Mouse (Mus musculus) limb, embryonic 13.5 days (tissue): ENCODE measurements at regions not wholly inside any gene's neighbourhood (a gene's known extent, or its start where the extent isn't known, plus 50 kb on each side); places are given as distances from the start of the nearest gene placed in this dataset.

Experiments used
- ATAC-seq: fragments of 200-750 bp; cut with Nextera tagmentation; 2 replicates; pipeline ENCODE4 v1.8.0; 2017; ENCODE audit warnings: low read depth, moderate number of reproducible peaks, moderate TSS enrichment; ENCODE audit not compliant: low FRiP score
- H3K27ac ChIP-seq: fragments of 300-500 bp; sonication (generic); 2 replicates; pipeline ENCODE4 v1.5.1; 2015; ENCODE audit warnings: inconsistent platforms, mild to moderate bottlenecking, moderate library complexity
- H3K27me3 ChIP-seq: fragments of 300-500 bp; sonication (generic); 2 replicates; pipeline ENCODE4 v1.6.1; 2015; ENCODE audit warnings: mild to moderate bottlenecking, inconsistent platforms
- H3K36me3 ChIP-seq: fragments of 300-500 bp; sonication (generic); 2 replicates; pipeline ENCODE4 v1.6.1; 2015; ENCODE audit warnings: inconsistent platforms, mild to moderate bottlenecking, moderate library complexity
- H3K4me1 ChIP-seq: fragments of 300-500 bp; sonication (generic); 2 replicates; pipeline ENCODE4 v1.6.1; 2015; ENCODE audit warnings: inconsistent platforms
- H3K4me2 ChIP-seq: fragments of 300-500 bp; sonication (generic); replicated peaks from 2 replicates; pipeline ENCODE4 v1.6.1; 2015; ENCODE audit warnings: inconsistent platforms, mild to moderate bottlenecking, moderate library complexity
- H3K4me3 ChIP-seq: fragments of 300-500 bp; sonication (generic); 2 replicates; pipeline ENCODE4 v1.5.1; 2015; ENCODE audit warnings: moderate library complexity, mild to moderate bottlenecking, inconsistent platforms
- H3K9ac ChIP-seq: fragments of 300-500 bp; sonication (generic); 2 replicates; pipeline ENCODE4 v1.6.1; 2015; ENCODE audit warnings: mild to moderate bottlenecking, inconsistent platforms
- H3K9me3 ChIP-seq: fragments of 300-500 bp; sonication (generic); 2 replicates; pipeline ENCODE4 v1.6.1; 2016; ENCODE audit warnings: inconsistent platforms
- WGBS: fragments of 180-500 bp; shearing (Covaris S2); methylation state at CpG from one replicate; pipeline ENCODE4 v1.1.7; 2015; 5-methylcytosine and 5-hydroxymethylcytosine counted together

DNA sequence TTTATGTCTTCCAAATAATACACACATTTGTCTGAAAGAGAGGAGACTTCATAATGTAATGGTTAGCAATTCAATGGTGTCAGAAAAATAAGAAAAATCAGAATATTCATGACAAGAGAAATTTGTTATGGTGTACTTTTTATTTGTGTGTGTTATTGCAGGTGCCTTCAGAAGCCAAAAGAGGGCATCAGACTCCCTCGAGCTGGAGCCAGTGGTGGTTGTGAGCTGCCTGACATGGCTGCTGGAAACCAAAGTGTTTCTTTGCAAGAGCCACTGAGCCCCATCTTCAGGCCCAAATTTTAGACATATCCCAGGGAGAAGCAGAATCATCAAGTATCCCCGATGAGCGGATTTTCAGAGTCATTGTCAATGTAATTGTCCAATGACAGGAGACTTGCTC, 81.9 kb downstream of the Tm2d3 start:
- H3K4me3 ChIP-seq = no peak overlapping the region
- 79% methylated on average over 3 of the region's 3 CpGs for WGBS
- no peak overlapping the region for H3K9ac ChIP-seq
- H3K4me1 ChIP-seq = no peaks in the 10 kb centered on the region
- no peaks in the 10 kb centered on the region; the same call in 1 of the 2 replicates for H3K9me3 ChIP-seq
- no peak for ATAC-seq
- H3K4me2 ChIP-seq = no peak overlapping the region
- H3K36me3 ChIP-seq = no peaks in the 10 kb centered on the region
- no peak overlapping the region for H3K27ac ChIP-seq
- no peaks in the 10 kb centered on the region for H3K27me3 ChIP-seq

DNA sequence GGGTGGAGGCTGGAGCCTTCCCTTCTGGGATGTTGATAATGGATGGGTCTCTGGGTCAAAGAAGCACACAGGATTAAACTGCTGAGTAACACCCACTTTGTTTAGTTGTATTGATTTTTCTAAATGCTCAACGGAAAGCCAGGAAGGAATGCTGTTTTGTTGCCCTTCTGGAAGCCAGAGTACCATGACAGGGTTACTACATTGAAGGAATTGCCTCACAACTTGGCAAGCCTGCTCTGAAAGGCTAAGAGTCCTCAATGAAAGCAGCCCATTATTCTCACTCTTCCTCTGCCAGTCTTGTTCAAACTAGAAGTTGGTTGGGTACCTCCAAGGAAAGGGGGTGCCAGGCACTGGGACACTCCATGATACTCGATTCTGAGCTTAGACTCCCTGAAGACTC, 83.0 kb downstream of the Tm2d3 start:
- no peak for ATAC-seq
- Histone ChIP-seq H3K27ac (no peak overlapping the region), H3K9ac (no peak overlapping the region), H3K27me3 (no peaks in the 10 kb centered on the region), H3K9me3 (no peaks in the 10 kb centered on the region; the same call in 1 of the 2 replicates), H3K36me3 (no peaks in the 10 kb centered on the region), H3K4me3 (no peak overlapping the region), H3K4me2 (no peak overlapping the region), H3K4me1 (no peaks in the 10 kb centered on the region)
- 77% methylated on average over 2 of the region's 2 CpGs for WGBS

DNA sequence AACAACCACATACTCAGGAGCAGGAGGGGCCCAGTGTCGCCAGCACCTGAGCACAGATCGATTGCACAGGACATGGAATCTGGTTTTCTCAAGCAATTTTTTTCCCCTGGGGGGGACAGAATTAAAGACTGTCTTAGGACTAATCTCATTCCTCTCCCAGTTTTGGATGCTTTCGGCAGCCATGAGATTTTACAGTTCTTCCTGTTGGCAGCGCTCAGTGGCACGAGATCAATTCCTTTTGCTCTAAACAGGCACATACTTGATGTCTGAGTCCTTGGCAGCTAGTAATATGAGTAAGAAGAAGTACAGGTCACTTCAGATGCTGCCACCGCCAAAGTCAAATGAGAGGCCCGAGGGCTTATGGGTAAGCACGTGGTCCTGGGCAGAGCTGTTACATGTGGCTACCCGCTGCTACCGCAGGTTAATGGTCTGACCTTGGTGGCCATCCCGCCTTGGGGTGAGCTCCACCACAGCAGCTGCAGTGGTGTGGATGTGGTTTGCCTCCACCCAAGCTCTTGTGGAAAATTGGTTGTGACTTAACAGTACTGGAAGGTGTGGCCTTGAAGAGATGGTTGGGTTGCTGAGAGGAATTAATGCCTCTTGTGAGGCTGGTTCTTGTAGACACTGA, 83.5 kb downstream of the Tm2d3 start:
- H3K9me3 ChIP-seq = no peaks in the 10 kb centered on the region; the same call in 1 of the 2 replicates
- H3K27me3 ChIP-seq = no peaks in the 10 kb centered on the region
- no peak overlapping the region for H3K9ac ChIP-seq
- H3K4me3 ChIP-seq = no peak overlapping the region
- no peaks in the 10 kb centered on the region for H3K36me3 ChIP-seq
- H3K27ac ChIP-seq = no peak overlapping the region
- no peak overlapping the region for H3K4me2 ChIP-seq
- peaks cover 2% of the 10 kb centered on the region for H3K4me1 ChIP-seq
- 89% methylated on average over 11 of the region's 11 CpGs for WGBS
- no peak for ATAC-seq

DNA sequence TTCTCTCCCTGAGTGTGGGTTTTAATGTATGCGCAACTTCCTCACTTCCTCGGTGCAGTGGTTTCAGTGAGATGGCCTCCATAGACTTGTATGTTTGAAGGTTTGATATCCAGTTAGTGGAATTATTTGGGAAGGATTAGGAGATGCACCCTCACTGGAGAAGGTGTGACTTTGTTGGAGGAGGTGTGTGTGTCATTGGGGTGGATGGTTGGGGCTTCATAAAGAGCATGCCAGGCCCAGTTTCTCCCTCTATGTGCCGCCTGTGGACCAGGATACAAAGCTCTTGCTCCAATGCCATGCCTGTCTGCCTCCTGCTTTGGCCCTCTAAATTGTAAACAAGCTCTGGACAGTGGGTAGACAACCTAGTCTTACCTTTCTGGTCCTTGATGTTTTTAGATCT, 84.0 kb downstream of the Tm2d3 start:
- Histone ChIP-seq H3K4me2 (no peak overlapping the region), H3K27me3 (no peaks in the 10 kb centered on the region), H3K4me1 (peaks cover 7% of the 10 kb centered on the region), H3K9me3 (no peaks in the 10 kb centered on the region; the same call in 1 of the 2 replicates), H3K4me3 (no peak overlapping the region), H3K27ac (no peak overlapping the region), H3K36me3 (no peaks in the 10 kb centered on the region), H3K9ac (no peak overlapping the region)
- 95% methylated on average over 3 of the region's 3 CpGs for WGBS
- ATAC-seq = no peak

DNA sequence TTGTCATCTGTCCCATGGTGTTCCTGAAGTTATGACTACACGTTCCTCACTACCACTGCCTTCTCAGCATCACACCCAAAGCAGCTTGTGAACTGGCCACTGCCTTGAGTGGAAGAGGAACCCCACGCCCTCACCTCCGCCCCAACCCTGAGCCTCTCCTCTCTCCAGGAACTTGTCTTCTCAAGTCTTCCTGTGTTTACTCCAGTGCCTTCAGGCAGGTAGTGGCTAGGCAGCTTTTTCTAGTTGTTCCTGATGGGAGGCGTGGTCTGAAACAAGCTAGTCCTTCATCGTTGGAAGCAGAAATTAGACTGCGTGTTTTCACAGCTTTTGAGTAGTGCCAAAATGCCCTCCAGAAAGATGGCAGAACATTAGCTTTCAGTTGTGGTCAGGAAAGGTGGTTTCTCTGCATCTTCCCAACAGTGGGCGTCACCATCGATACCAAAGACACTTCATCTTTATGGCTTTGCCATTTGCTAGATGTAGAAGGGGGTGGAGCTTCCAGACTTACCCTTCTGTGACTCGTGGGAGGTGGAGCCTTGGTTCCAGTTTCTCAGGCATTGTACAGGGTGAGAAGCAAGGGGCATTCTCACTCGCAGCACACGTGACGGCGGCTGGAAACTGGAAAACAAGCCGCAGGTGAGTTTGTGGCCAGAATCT, 81.7 kb upstream of the Pcsk6 start:
- H3K9me3 ChIP-seq = no peaks in the 10 kb centered on the region; the same call in 1 of the 2 replicates
- H3K36me3 ChIP-seq = no peaks in the 10 kb centered on the region
- peak overlapping the region; percentile 44 for H3K4me2 ChIP-seq
- H3K4me3 ChIP-seq = no peak overlapping the region
- 61% methylated on average over 14 of the region's 14 CpGs for WGBS
- H3K27me3 ChIP-seq = no peaks in the 10 kb centered on the region
- ATAC-seq = no peak
- peak overlapping the region; percentile 55 for H3K27ac ChIP-seq
- peaks cover 42% of the 10 kb centered on the region for H3K4me1 ChIP-seq
- no peak overlapping the region for H3K9ac ChIP-seq

DNA sequence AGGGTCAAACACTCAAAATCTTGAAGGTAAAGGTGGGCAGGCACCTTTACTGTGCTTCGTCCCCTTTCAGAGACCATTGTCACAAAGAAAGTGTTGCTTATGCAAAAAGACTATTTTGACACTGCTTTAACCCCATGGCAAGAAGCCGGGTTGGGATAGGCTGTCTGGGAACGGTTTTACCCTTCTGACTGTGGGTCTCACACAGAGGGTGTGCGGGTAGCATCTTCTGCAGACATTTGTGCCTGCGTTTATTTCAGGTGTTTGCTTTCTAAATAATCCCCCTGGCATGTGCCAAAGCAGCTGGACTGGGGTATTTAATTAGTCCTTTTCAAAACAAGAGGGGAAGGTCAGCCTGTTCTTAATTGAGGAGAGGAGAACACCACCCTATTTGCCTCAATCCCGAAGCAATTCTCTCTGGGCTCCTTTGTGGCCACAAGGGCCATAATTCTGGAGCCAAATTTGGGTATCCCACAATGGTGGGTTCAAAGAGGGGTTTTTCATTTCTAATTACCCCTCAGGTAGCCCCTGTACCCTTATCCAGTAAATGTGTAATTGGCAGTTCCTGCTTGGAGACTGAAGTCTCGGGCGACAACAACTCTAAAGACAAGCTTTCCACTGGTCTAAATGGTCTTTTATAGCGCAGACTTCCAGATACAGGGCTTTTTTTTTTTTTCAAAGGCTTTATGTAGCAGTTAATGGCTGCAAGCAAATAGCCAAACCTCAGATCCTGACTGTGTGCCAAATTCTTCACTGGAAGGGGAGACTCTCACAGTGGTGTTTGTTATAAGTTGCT, 80.8 kb upstream of the Pcsk6 start:
- Histone ChIP-seq H3K36me3 (no peaks in the 10 kb centered on the region), H3K4me1 (peaks cover 42% of the 10 kb centered on the region), H3K9me3 (no peaks in the 10 kb centered on the region), H3K27ac (peak overlapping the region; percentile 55), H3K4me2 (peak overlapping the region; percentile 44), H3K4me3 (no peak overlapping the region), H3K27me3 (no peaks in the 10 kb centered on the region), H3K9ac (no peak overlapping the region)
- 20% methylated on average over 9 of the region's 9 CpGs for WGBS
- peak; percentile 54; the same call in 1 of the 2 replicates for ATAC-seq

DNA sequence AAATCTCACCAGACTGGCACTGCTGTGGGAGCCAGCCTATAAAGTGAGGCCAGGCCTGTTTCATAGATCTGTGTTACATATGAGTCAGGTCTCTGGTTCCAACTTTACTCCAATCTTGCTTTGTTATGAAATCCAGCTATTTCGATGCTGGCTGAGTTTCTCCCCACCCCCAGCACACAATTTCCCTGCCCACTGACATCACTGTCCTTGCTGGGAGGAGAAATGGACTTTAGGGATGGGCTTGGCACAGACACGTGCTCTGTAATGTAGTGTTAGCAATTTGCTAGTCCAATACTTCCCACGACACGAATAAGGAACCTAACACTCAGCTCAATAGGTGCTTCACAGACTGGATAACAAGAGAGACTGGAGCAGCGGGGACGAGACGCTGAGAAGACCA, 79.5 kb upstream of the Pcsk6 start:
- peaks cover 42% of the 10 kb centered on the region for H3K4me1 ChIP-seq
- no peaks in the 10 kb centered on the region for H3K27me3 ChIP-seq
- H3K9me3 ChIP-seq = no peaks in the 10 kb centered on the region
- no peaks in the 10 kb centered on the region for H3K36me3 ChIP-seq
- no peak overlapping the region for H3K9ac ChIP-seq
- 77% methylated on average over 7 of the region's 7 CpGs for WGBS
- no peak for ATAC-seq
- no peak overlapping the region for H3K4me3 ChIP-seq
- H3K27ac ChIP-seq = peak overlapping the region; percentile 52; the same call in 1 of the 2 replicates
- H3K4me2 ChIP-seq = 0 out of 2 replicates have a peak overlapping the region, but pooled peaks have one; percentile 44

DNA sequence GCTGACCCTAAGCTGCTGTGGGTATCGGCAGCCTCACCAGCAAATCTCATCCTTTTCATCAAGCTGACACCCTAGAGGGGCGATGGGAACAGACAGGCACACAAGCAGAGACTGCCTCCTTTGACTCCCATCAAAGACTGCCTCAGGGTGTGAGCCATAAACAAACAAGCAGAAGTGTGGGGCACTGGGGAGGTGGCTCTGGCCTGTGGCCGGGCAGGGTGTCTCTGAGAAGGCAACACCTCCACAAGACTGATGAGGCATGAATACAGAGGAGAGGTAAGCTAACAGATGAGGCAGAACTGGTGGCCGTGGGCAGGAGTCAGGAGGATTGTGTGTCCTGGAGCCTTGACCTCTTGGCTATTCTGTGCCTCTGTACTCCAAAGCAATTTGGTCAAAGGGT, 77.8 kb upstream of the Pcsk6 start:
- peaks cover 42% of the 10 kb centered on the region for H3K4me1 ChIP-seq
- no peaks in the 10 kb centered on the region for H3K9me3 ChIP-seq
- ATAC-seq = no peak
- H3K4me3 ChIP-seq = no peak overlapping the region
- 16% methylated on average over 4 of the region's 4 CpGs for WGBS
- H3K36me3 ChIP-seq = no peaks in the 10 kb centered on the region
- no peak overlapping the region for H3K9ac ChIP-seq
- no peak overlapping the region for H3K27ac ChIP-seq
- no peak overlapping the region for H3K4me2 ChIP-seq
- H3K27me3 ChIP-seq = no peaks in the 10 kb centered on the region

DNA sequence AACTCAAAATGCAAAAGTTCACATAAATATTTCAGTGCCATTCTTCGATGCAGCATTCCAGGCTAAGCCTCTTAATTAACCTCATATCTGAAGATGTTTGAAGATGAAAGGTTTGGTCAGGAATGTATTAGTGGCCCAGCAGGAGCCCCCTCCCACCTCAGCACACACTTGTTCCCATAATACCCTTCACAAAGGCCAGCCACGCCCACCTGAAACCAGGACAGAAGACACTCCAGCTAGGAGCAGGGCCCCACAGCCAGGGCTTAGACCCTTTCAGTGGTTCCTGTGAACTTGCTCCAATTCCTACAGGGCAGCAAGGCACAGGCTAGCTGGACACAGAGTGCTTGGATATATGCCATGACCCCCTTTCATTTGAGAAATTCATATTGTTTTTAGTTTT, 74.6 kb upstream of the Pcsk6 start:
- Histone ChIP-seq H3K4me3 (no peak overlapping the region), H3K9ac (no peak overlapping the region), H3K36me3 (no peaks in the 10 kb centered on the region), H3K4me2 (no peak overlapping the region), H3K9me3 (no peaks in the 10 kb centered on the region), H3K4me1 (peaks cover 20% of the 10 kb centered on the region), H3K27me3 (no peaks in the 10 kb centered on the region), H3K27ac (no peak overlapping the region)
- 38% methylated on average over 2 of the region's 2 CpGs for WGBS
- no peak for ATAC-seq

DNA sequence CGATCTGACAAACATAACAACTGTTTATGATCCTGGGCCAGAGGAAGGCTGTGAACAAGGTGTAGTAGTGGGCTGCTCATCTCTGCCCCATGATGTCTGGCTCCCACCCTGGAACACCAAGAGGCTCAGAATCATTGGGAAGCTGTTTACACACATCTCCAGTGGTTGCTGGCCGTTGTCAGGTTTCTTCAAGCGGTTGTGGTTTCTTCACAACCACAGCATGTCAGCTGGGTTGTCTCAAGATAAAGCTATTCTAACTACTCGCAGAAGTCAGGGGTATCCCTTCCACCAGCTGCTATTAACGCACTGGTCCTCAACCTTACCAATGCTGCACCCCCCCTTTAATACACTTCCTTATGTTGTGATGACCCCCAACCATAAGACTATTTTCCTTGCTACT, 73.7 kb upstream of the Pcsk6 start:
- no peaks in the 10 kb centered on the region for H3K36me3 ChIP-seq
- no peak overlapping the region for H3K4me3 ChIP-seq
- no peaks in the 10 kb centered on the region for H3K9me3 ChIP-seq
- no peak for ATAC-seq
- H3K27me3 ChIP-seq = no peaks in the 10 kb centered on the region
- H3K4me2 ChIP-seq = no peak overlapping the region
- 91% methylated on average over 5 of the region's 5 CpGs for WGBS
- no peak overlapping the region for H3K9ac ChIP-seq
- peaks cover 10% of the 10 kb centered on the region for H3K4me1 ChIP-seq
- H3K27ac ChIP-seq = no peak overlapping the region

DNA sequence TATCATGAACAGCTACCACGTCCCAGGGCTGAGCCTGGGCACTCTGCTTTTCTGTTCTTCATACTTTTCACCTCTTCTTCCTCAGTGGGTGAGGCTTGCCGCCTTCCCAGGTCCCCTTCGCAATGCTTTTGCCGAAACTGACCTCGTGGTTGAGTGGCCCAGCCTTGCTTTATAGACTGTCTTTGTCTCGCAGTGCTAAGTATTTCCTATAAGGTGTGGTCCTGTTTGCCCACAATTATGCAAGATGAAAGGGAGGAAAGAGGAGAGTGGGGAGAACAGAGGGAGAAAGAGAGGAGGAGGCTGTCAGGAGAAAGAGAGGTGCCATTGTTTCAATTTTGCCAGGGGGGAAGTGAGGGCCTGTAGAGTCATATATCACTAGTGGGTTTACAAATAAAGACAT, 71.3 kb upstream of the Pcsk6 start:
- no peaks in the 10 kb centered on the region for H3K36me3 ChIP-seq
- H3K27ac ChIP-seq = no peak overlapping the region; the same call in 1 of the 2 replicates
- H3K9me3 ChIP-seq = 0 out of 2 replicates have a peak, but pooled peaks cover 4% of the 10 kb centered on the region
- H3K9ac ChIP-seq = no peak overlapping the region
- no peak overlapping the region for H3K4me3 ChIP-seq
- peaks cover 4% of the 10 kb centered on the region; the same call in 1 of the 2 replicates for H3K4me1 ChIP-seq
- no peaks in the 10 kb centered on the region for H3K27me3 ChIP-seq
- ATAC-seq = no peak; the same call in 1 of the 2 replicates
- H3K4me2 ChIP-seq = no peak overlapping the region
- WGBS = 61% methylated on average over 6 of the region's 6 CpGs

DNA sequence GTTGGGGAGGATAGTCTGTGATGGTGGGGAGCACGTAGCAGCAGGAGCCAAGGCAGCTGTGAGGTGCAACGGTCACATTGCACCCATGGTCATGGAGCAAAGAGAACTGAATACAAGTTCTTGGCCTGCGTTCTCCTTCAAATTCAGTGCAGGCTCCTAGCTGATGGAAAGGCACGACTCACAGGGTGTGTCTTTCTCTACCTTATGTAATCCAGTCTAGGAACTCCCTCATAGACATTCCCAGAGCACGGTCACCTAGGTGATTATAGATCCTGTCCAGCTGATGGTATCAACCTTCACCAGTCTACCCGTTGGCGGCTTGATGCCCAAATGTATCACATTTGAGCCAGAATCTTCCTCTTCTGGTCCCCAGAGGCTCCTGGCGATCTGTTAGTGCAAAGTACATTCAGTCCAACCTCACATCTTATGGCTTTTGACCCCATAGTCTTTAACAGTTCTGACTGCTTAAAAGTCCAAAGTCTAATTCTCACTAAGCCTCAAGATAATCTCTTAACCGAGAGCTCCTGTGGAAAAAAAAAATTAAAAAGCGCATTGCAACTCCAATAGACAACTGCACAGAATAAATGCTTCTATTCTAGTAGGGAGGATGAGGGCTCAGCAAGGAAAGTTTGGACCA, 69.2 kb upstream of the Pcsk6 start:
- H3K36me3 ChIP-seq = no peaks in the 10 kb centered on the region
- no peak overlapping the region for H3K27ac ChIP-seq
- peaks cover 4% of the 10 kb centered on the region; the same call in 1 of the 2 replicates for H3K4me1 ChIP-seq
- H3K4me2 ChIP-seq = no peak overlapping the region
- no peak for ATAC-seq
- 92% methylated on average over 10 of the region's 10 CpGs for WGBS
- H3K4me3 ChIP-seq = no peak overlapping the region
- H3K27me3 ChIP-seq = no peaks in the 10 kb centered on the region
- 0 out of 2 replicates have a peak, but pooled peaks cover 4% of the 10 kb centered on the region for H3K9me3 ChIP-seq
- no peak overlapping the region for H3K9ac ChIP-seq
